Mouse (Mus musculus): Measurements from ENCODE around the gene I830077J02Rik. TPM values are rescaled to one million over a fixed set of nuclear protein-coding genes. Genes with fewer than 3 reads are reported as not detected.
"Not testable (repeated sequence)": the region's sequence is repeated elsewhere in the genome, so short reads cannot be mapped to it uniquely, and the experiment has no call there.

Gene I830077J02Rik
- total and polyA plus RNA-seq, 3 experiments, result 0.72 to 2.3 (median 0.97) TPM

DNA sequence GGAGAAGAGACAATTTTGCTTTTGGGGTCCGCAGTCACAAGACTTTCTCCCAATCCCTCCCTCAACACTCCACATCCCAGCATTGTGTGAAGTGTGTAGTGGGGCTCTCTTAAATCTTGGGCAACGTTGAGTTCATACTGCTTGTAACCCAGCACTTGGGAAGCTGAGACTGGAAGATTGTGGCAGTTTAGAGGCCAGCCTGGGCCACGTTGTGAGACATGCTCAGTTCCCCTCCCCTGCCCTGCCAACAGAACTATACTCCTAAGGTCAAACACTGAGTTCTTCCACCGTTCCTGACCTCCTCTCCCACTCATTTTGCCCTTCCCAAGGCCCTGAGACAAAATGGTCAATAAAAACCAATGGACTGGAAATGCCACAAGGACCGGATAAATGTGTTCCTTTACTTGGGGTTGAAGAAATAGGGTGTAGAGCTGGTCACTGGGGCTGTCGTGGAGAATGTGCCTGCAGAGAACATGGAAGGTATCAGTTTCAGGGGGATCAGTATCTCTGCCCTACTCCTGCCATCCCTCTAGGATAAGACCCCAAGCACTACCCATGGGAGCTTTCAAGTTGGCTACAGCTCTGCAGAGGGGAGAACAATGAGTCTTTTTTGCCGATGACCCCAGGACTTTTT, 4.8 kb downstream of the I830077J02Rik start:
- H3K9ac ChIP-seq (ENCODE audit: low read depth, low read length), result no peak overlapping the region
- H3K79me2 ChIP-seq (replicated peaks; ENCODE audit: control insufficient read depth, insufficient read depth, low read length), result no peaks in the 10 kb centered on the region
- H3K27me3 ChIP-seq (ENCODE audit: control insufficient read depth, insufficient read depth, low read length), result no peaks in the 10 kb centered on the region
- H3K4me1 ChIP-seq (ENCODE audit: control insufficient read depth, insufficient read depth, low read length), result no peaks in the 10 kb centered on the region
- intact Hi-C loops (cut with DNase I), result no loop called here
- H3K27ac ChIP-seq, result no peak overlapping the region
- 83% methylated on average over 7 of the region's 7 CpGs for WGBS
- H3K4me3 ChIP-seq, result no peak overlapping the region
- no peak for DNase-seq
- no peaks in the 10 kb centered on the region for H3K36me3 ChIP-seq (ENCODE audit: control insufficient read depth, insufficient read depth, low read length)
- TF ChIP-seq CTCF (IDR thresholded peaks at IDR 0.05), result no peak
- TF ChIP-seq POLR2A (IDR thresholded peaks at IDR 0.05; ENCODE audit: insufficient read depth, low read depth, low read length), result no peak
- TF ChIP-seq EP300 (IDR thresholded peaks at IDR 0.05; ENCODE audit: insufficient read depth, low read depth, low read length), result no peak

GRCm38 (mm10) chr3:105924616-105925015, 7.8 kb downstream of the I830077J02Rik start:
- Histone ChIP-seq H3K79me2 (replicated peaks; ENCODE audit: control insufficient read depth, insufficient read depth, low read length) (no peaks in the 10 kb centered on the region), H3K27me3 (ENCODE audit: control insufficient read depth, insufficient read depth, low read length) (no peaks in the 10 kb centered on the region), H3K27ac (no peak overlapping the region), H3K4me1 (ENCODE audit: control insufficient read depth, insufficient read depth, low read length) (no peaks in the 10 kb centered on the region), H3K4me3 (no peak overlapping the region), H3K9ac (ENCODE audit: low read depth, low read length) (no peak overlapping the region), H3K36me3 (ENCODE audit: control insufficient read depth, insufficient read depth, low read length) (no peaks in the 10 kb centered on the region)
- intact Hi-C loops (cut with DNase I), result no loop called here
- TF ChIP-seq CTCF (IDR thresholded peaks at IDR 0.05) (no peak), POLR2A (IDR thresholded peaks at IDR 0.05; ENCODE audit: insufficient read depth, low read depth, low read length) (no peak), EP300 (IDR thresholded peaks at IDR 0.05; ENCODE audit: insufficient read depth, low read depth, low read length) (no peak)
- WGBS, result 85% methylated on average over 9 of the region's 9 CpGs
- DNase-seq, result no peak

GRCm38 (mm10) chr3:105921959-105922358, 10.5 kb downstream of the I830077J02Rik start:
- Histone ChIP-seq H3K79me2 (replicated peaks; ENCODE audit: control insufficient read depth, insufficient read depth, low read length) (no peaks in the 10 kb centered on the region), H3K4me1 (ENCODE audit: control insufficient read depth, insufficient read depth, low read length) (no peaks in the 10 kb centered on the region), H3K27me3 (ENCODE audit: control insufficient read depth, insufficient read depth, low read length) (no peaks in the 10 kb centered on the region), H3K4me3 (no peak overlapping the region), H3K27ac (no peak overlapping the region), H3K9ac (ENCODE audit: low read depth, low read length) (no peak overlapping the region), H3K36me3 (ENCODE audit: control insufficient read depth, insufficient read depth, low read length) (no peaks in the 10 kb centered on the region)
- WGBS, result 59% methylated on average over 2 of the region's 2 CpGs
- TF ChIP-seq EP300 (IDR thresholded peaks at IDR 0.05; ENCODE audit: insufficient read depth, low read depth, low read length) (no peak), CTCF (IDR thresholded peaks at IDR 0.05) (no peak), POLR2A (IDR thresholded peaks at IDR 0.05; ENCODE audit: insufficient read depth, low read depth, low read length) (no peak)
- intact Hi-C loops (cut with DNase I), result no loop called here
- DNase-seq, result no peak

- H3K4me3 ChIP-seq; intact Hi-C loops (cut with DNase I); H3K27me3 ChIP-seq (ENCODE audit: control insufficient read depth, insufficient read depth, low read length); H3K36me3 ChIP-seq (ENCODE audit: control insufficient read depth, insufficient read depth, low read length); DNase-seq; H3K4me1 ChIP-seq (ENCODE audit: control insufficient read depth, insufficient read depth, low read length); H3K79me2 ChIP-seq (replicated peaks; ENCODE audit: control insufficient read depth, insufficient read depth, low read length); H3K9ac ChIP-seq (ENCODE audit: low read depth, low read length); H3K27ac ChIP-seq: not testable (repeated sequence)
These were observed 11.7 kb downstream of the I830077J02Rik start for GRCm38 (mm10) chr3:105920743-105921142.

DNA sequence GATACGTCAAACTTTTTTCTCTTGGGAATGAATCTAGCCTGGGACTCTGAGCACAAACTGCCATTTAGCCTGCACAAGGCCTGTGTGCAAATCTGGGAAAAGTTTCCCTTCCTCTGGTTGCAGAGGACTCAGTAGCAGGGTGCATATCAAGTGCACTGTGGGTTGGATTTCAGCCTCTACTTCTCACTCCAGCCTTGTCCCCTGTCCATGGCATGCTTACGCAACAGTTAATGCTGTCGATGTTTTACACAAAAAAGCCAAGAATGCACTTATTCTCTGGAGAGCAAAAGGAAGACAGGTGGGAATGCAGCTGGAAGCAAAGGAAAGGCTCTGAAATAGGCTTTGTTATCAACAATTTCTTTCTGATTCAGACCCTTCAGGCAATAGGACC, 14.1 kb downstream of the I830077J02Rik start:
- no peaks in the 10 kb centered on the region for H3K79me2 ChIP-seq (replicated peaks; ENCODE audit: control insufficient read depth, insufficient read depth, low read length)
- peaks cover 4% of the 10 kb centered on the region for H3K4me1 ChIP-seq (ENCODE audit: control insufficient read depth, insufficient read depth, low read length)
- H3K27ac ChIP-seq, result no peak overlapping the region
- 41% methylated on average over 3 of the region's 3 CpGs for WGBS
- no peaks in the 10 kb centered on the region for H3K27me3 ChIP-seq (ENCODE audit: control insufficient read depth, insufficient read depth, low read length)
- H3K9ac ChIP-seq (ENCODE audit: low read depth, low read length), result no peak overlapping the region
- TF ChIP-seq POLR2A (IDR thresholded peaks at IDR 0.05; ENCODE audit: insufficient read depth, low read depth, low read length) (no peak), EP300 (IDR thresholded peaks at IDR 0.05; ENCODE audit: insufficient read depth, low read depth, low read length) (no peak), CTCF (IDR thresholded peaks at IDR 0.05) (no peak)
- no peak for DNase-seq
- H3K4me3 ChIP-seq, result no peak overlapping the region
- intact Hi-C loops (cut with DNase I), result no loop called here
- no peaks in the 10 kb centered on the region for H3K36me3 ChIP-seq (ENCODE audit: control insufficient read depth, insufficient read depth, low read length)

DNA sequence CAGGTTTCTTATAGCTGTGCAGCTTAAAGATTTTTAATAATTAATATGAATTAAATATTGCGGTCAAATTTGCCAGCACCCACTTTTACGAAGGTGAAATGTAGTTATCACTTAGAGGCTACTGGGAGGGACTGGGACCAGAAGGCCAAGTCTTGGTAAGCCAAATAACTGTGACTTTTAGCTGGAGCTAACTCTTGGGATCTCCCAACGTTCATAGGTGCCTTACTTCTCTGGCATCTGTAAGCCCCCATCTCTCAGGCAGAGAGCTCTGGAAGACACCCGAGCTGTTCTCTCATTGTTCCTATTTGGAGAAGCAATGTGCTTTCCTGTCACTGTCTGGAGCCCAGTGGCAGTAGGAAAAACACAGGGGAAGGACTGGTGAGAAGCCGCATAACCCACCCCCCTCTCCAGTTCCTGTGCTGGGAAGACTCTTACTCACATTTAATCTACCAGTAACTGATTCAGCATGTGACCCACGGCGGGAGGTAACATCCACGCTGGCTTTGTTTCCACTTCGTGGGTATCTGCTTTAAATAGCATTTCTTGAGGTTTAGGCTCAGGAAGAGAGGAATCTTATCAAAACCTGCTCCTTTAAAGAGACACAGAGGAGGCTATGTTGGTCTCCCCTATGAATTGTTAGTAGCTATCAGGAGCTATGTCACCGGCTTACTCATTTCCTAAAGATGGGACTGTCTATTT, 14.7 kb downstream of the I830077J02Rik start:
- DNase-seq, result no peak
- Histone ChIP-seq H3K36me3 (ENCODE audit: control insufficient read depth, insufficient read depth, low read length) (no peaks in the 10 kb centered on the region), H3K4me1 (ENCODE audit: control insufficient read depth, insufficient read depth, low read length) (peaks cover 4% of the 10 kb centered on the region), H3K9ac (ENCODE audit: low read depth, low read length) (no peak overlapping the region), H3K4me3 (no peak overlapping the region), H3K27me3 (ENCODE audit: control insufficient read depth, insufficient read depth, low read length) (no peaks in the 10 kb centered on the region), H3K79me2 (replicated peaks; ENCODE audit: control insufficient read depth, insufficient read depth, low read length) (no peaks in the 10 kb centered on the region), H3K27ac (no peak overlapping the region)
- WGBS, result 34% methylated on average over 10 of the region's 10 CpGs
- no peak for TF ChIP-seq EP300 (IDR thresholded peaks at IDR 0.05; ENCODE audit: insufficient read depth, low read depth, low read length)
- no peak for TF ChIP-seq POLR2A (IDR thresholded peaks at IDR 0.05; ENCODE audit: insufficient read depth, low read depth, low read length)
- no peak for TF ChIP-seq CTCF (IDR thresholded peaks at IDR 0.05)
- intact Hi-C loops (cut with DNase I), result no loop called here

- H3K27me3 ChIP-seq (ENCODE audit: control insufficient read depth, insufficient read depth, low read length); H3K79me2 ChIP-seq (replicated peaks; ENCODE audit: control insufficient read depth, insufficient read depth, low read length); H3K27ac ChIP-seq; intact Hi-C loops (cut with DNase I); H3K4me1 ChIP-seq (ENCODE audit: control insufficient read depth, insufficient read depth, low read length); H3K36me3 ChIP-seq (ENCODE audit: control insufficient read depth, insufficient read depth, low read length); H3K4me3 ChIP-seq; DNase-seq; H3K9ac ChIP-seq (ENCODE audit: low read depth, low read length): not testable (repeated sequence)
These were observed 16.0 kb downstream of the I830077J02Rik start for GRCm38 (mm10) chr3:105916455-105916854.
